Mouse (Mus musculus) ES-Bruce4 (cell line): Measurements from ENCODE around the gene Topors. TPM values are rescaled to one million over a fixed set of nuclear protein-coding genes. Genes with fewer than 3 reads are reported as not detected.

ENCODE experiments used
- H3K27ac ChIP-seq: 2 replicates; pipeline ENCODE4 v1.5.1; 2012; ENCODE audit warnings: low read length, inconsistent platforms; ENCODE audit not compliant: insufficient read depth
- H3K27me3 ChIP-seq: 2 replicates; pipeline ENCODE4 v1.6.1; 2012; ENCODE audit warnings: mild to moderate bottlenecking, low read length, inconsistent platforms; ENCODE audit not compliant: control insufficient read depth, poor library complexity, insufficient read depth, severe bottlenecking
- H3K36me3 ChIP-seq: 2 replicates; pipeline ENCODE4 v1.6.1; 2012; ENCODE audit warnings: inconsistent platforms, mild to moderate bottlenecking, low read length, moderate library complexity; ENCODE audit not compliant: control insufficient read depth, poor library complexity, insufficient read depth, severe bottlenecking
- H3K4me1 ChIP-seq: one replicate; pipeline ENCODE4 v1.8.1; 2011; ENCODE audit warnings: low read length; ENCODE audit not compliant: control insufficient read depth, insufficient read depth
- H3K4me3 ChIP-seq: 2 replicates; pipeline ENCODE4 v1.5.1; 2011; ENCODE audit warnings: low read depth, mild to moderate bottlenecking, low read length
- H3K9ac ChIP-seq: 2 replicates; pipeline ENCODE4 v1.6.1; 2012; ENCODE audit warnings: low read depth, mild to moderate bottlenecking, inconsistent platforms; ENCODE audit not compliant: poor library complexity, severe bottlenecking
- H3K9me3 ChIP-seq: replicated peaks from 2 replicates; pipeline ENCODE4 v1.6.1; 2012; ENCODE audit warnings: mild to moderate bottlenecking, low read length, inconsistent platforms; ENCODE audit not compliant: control insufficient read depth, poor library complexity, insufficient read depth, severe bottlenecking
- CTCF ChIP-seq: IDR thresholded peaks from one replicate; pipeline ENCODE4 v1.8.1; 2011; ENCODE audit warnings: low read depth, low read length
- EP300 ChIP-seq: IDR thresholded peaks from 2 replicates; pipeline ENCODE4 v1.6.1; 2011; ENCODE audit warnings: low read depth, low read length; ENCODE audit not compliant: insufficient read depth
- POLR2A ChIP-seq: IDR thresholded peaks from one replicate; pipeline ENCODE4 v1.8.1; 2011; ENCODE audit warnings: low read length; ENCODE audit not compliant: insufficient read depth
- polyA plus RNA-seq: library from polyadenylated mRNA; stranded (reverse); fragments of >200 nt; gene quantifications from 2 replicates; pipeline ENCODE4 v1.2.4, GENCODE M21; 2011; ENCODE audit warnings: low read depth; ENCODE audit not compliant: missing spikeins, insufficient read depth, insufficient read length

Gene Topors
- polyA plus RNA-seq, 1 experiment, result 62.2 TPM

DNA sequence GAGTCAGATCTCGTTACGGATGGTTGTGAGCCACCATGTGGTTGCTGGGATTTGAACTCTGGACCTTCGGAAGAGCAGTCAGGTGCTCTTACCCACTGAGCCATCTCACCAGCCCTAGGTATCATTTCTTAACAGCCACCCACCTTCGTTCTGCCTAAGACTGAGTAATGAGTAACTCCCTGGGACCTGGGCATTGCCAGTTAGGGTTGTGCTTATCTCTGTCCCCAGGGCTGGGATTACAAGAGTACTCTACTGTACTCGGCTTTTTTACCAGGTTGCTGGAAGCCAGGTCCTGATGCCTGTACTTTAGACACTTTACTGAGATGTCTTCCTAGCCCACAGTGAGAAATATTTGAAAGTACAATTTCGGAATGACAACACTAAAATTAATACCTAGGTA, 57.5 kb downstream of the Topors start:
- TF ChIP-seq CTCF (no peak), POLR2A (no peak), EP300 (no peak)
- H3K9ac ChIP-seq, result no peak overlapping the region
- no peak overlapping the region for H3K27ac ChIP-seq
- no peaks in the 10 kb centered on the region for H3K27me3 ChIP-seq
- no peaks in the 10 kb centered on the region for H3K9me3 ChIP-seq
- peaks cover 20% of the 10 kb centered on the region for H3K36me3 ChIP-seq
- H3K4me1 ChIP-seq, result no peaks in the 10 kb centered on the region
- H3K4me3 ChIP-seq, result no peak overlapping the region

Other genes starting within 250 kb of the Topors start
- 46.7 and 49.5 TPM in 2 replicates for gene Aco1, start 126.8 kb downstream of the Topors start, polyA plus RNA-seq
- gene Ddx58, start 30.0 kb downstream of the Topors start, polyA plus RNA-seq, result 43.6 and 45.1 TPM in 2 replicates
- gene Smim27, start 271 bp downstream of the Topors start, polyA plus RNA-seq, result 4.4 and 4.5 TPM in 2 replicates
- 151 and 188 TPM in 2 replicates for gene Ndufb6, start 9.6 kb upstream of the Topors start, polyA plus RNA-seq
- not detected in 2 replicates for gene Tmem215, start 202.3 kb upstream of the Topors start, polyA plus RNA-seq